17 mouse cellular contexts compared by ENCODE assay signal in the genomic region with DNA sequence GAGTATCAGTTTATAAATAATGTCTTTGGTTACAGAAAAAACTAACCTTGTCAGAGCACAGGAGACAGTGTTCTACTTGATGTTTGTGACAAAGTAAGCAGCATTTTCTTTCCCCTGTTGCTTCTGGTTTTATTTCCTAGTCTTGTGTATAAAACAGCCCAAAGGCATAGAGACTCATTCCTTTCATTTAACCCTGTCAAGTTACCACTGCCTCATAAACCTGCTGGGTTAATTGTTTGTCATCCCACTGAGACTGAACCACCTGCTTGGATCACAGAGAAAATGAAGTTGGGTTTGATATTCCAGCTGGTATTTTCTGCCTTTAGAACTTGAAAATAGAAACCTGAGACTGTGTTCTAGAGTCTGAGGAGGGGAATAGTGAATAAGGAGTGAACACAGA.
"Had no signal": no experiment of that assay in that cellular context is flagged by ENCODE, and none has a peak within 500 bp of the region (broad histone marks: within the 10 kb centered on the region; RNA-seq: fewer than 3 reads in every experiment).

No protein-coding gene starts in this region.

- H3K27me3 ChIP-seq: lung, embryonic 15.5 days; megakaryocyte, embryonic 14.5 days; midbrain, embryonic 12.5 days; midbrain, embryonic 15.5 days; neural tube, embryonic 12.5 days; stomach, embryonic 15.5 days had no signal

- DNase-seq: liver, postnatal 0 days; lung, adult 2 months; lung, postnatal 14 days; lung, postnatal 36 days; right cerebral cortex, postnatal 14 days; thymus, adult 2 months; thymus, postnatal 25 days; thymus, postnatal 4 days had no signal

- H3K4me1 ChIP-seq: lung, embryonic 15.5 days; megakaryocyte, embryonic 14.5 days; midbrain, embryonic 12.5 days; midbrain, embryonic 15.5 days; neural tube, embryonic 12.5 days; stomach, embryonic 15.5 days had no signal

- H3K9ac ChIP-seq: liver, postnatal 0 days; lung, embryonic 15.5 days; midbrain, embryonic 12.5 days; midbrain, embryonic 15.5 days; neural tube, embryonic 12.5 days; stomach, embryonic 15.5 days had no signal

- H3K27ac ChIP-seq: lung, embryonic 15.5 days; macrophage; midbrain, embryonic 12.5 days; midbrain, embryonic 15.5 days; neural tube, embryonic 12.5 days; stomach, embryonic 15.5 days; stomach, postnatal 0 days had no signal

- ATAC-seq: liver, postnatal 0 days; lung, postnatal 0 days; midbrain, embryonic 15.5 days had no signal

- H3K9me3 ChIP-seq: lung, embryonic 15.5 days; megakaryocyte, embryonic 14.5 days; midbrain, embryonic 12.5 days; midbrain, embryonic 15.5 days; neural tube, embryonic 12.5 days; stomach, embryonic 15.5 days had no signal

- H3K4me3 ChIP-seq: lung, embryonic 15.5 days; megakaryocyte, embryonic 14.5 days; midbrain, embryonic 12.5 days; midbrain, embryonic 15.5 days; neural tube, embryonic 12.5 days; stomach, embryonic 15.5 days had no signal

- H3K36me3 ChIP-seq: lung, embryonic 15.5 days; midbrain, embryonic 12.5 days; midbrain, embryonic 15.5 days; neural tube, embryonic 12.5 days; stomach, embryonic 15.5 days had no signal

- H3K4me2 ChIP-seq: lung, embryonic 15.5 days; midbrain, embryonic 12.5 days; midbrain, embryonic 15.5 days; neural tube, embryonic 12.5 days; stomach, embryonic 15.5 days had no signal
